Mouse (Mus musculus) lung, postnatal 0 days (tissue): ENCODE data around the gene Mast4. TPM values are rescaled to one million over a fixed set of nuclear protein-coding genes. Genes with fewer than 3 reads are reported as not detected.

Source experiments
- ATAC-seq: fragments of 200-750 bp; cut with Nextera tagmentation; 2 replicates; pipeline ENCODE4 v1.8.0; 2017; ENCODE audit warnings: moderate library complexity
- DNase-seq: peaks from one replicate; pipeline ENCODE4 v3.0.0-alpha.2; 2016; ENCODE audit warnings: low spot score
- H3K27ac ChIP-seq: fragments of 300-500 bp; sonication (generic); 2 replicates; pipeline ENCODE4 v1.5.1; 2014; ENCODE audit warnings: antibody characterized with exemption, mild to moderate bottlenecking, low read length, mixed read lengths
- H3K27me3 ChIP-seq: fragments of 300-500 bp; sonication (generic); replicated peaks from 2 replicates; pipeline ENCODE4 v1.6.1; 2014; ENCODE audit warnings: low read length, mixed read lengths; ENCODE audit not compliant: insufficient read depth
- H3K36me3 ChIP-seq: fragments of 300-500 bp; sonication (generic); 2 replicates; pipeline ENCODE4 v1.6.1; 2014; ENCODE audit warnings: low read length, mixed read lengths; ENCODE audit not compliant: insufficient read depth
- H3K4me1 ChIP-seq: fragments of 300-500 bp; sonication (generic); 2 replicates; pipeline ENCODE4 v1.6.1; 2014; ENCODE audit warnings: antibody characterized with exemption, low read depth, low read length, mixed read lengths; ENCODE audit not compliant: insufficient read depth
- H3K4me2 ChIP-seq: fragments of 300-500 bp; sonication (generic); replicated peaks from 2 replicates; pipeline ENCODE4 v1.6.1; 2014; ENCODE audit warnings: low read depth, mild to moderate bottlenecking, low read length, moderate library complexity, mixed read lengths
- H3K4me3 ChIP-seq: fragments of 300-500 bp; sonication (generic); 2 replicates; pipeline ENCODE4 v1.5.1; 2014; ENCODE audit warnings: low read depth, low read length
- H3K9ac ChIP-seq: fragments of 300-500 bp; sonication (generic); replicated peaks from 2 replicates; pipeline ENCODE4 v1.6.1; 2014; ENCODE audit warnings: low read depth, mild to moderate bottlenecking
- H3K9me3 ChIP-seq: fragments of 300-500 bp; sonication (generic); 2 replicates; pipeline ENCODE4 v1.6.1; 2016; ENCODE audit warnings: low read length, mixed read lengths
- CTCF ChIP-seq: IDR thresholded peaks from 2 replicates; pipeline ENCODE4 v1.5.1; 2016; ENCODE audit warnings: antibody characterized with exemption, mild to moderate bottlenecking
- EP300 ChIP-seq: IDR thresholded peaks from 2 replicates; pipeline ENCODE4 v1.6.1; 2016; ENCODE audit warnings: antibody characterized with exemption, mild to moderate bottlenecking, control low read depth
- WGBS: fragments of 180-500 bp; shearing (Covaris S2); extraction: QIAGEN DNeasy Blood & Tissue Kit; methylation state at CpG from one replicate; pipeline ENCODE4 v1.1.7; 2014; 5-methylcytosine and 5-hydroxymethylcytosine counted together
- polyA plus RNA-seq: library from polyadenylated mRNA; unstranded; fragments of >200 nt; fragmentation: Nextera tagmentation; extraction: Ambion mirVana; gene quantifications from 2 replicates; pipeline ENCODE4 v1.2.1, GENCODE M21; 2015

Gene Mast4
- polyA plus RNA-seq, 1 experiment from 2014 or later: 15.5 TPM

GRCm38 (mm10) chr13:103127594-103127993 lies 206.7 kb downstream of the Mast4 start:
- Histone ChIP-seq H3K27me3 (no peaks in the 10 kb centered on the region), H3K9ac (no peak overlapping the region), H3K9me3 (no peaks in the 10 kb centered on the region), H3K27ac (no peak overlapping the region), H3K4me2 (no peak overlapping the region), H3K4me1 (no peaks in the 10 kb centered on the region), H3K36me3 (no peaks in the 10 kb centered on the region), H3K4me3 (no peak overlapping the region)
- DNase-seq: no peak
- ATAC-seq: no peak
- TF ChIP-seq CTCF (no peak), EP300 (no peak)
- WGBS: 83% methylated on average over 5 of the region's 5 CpGs

- no peak overlapping the region for H3K9ac ChIP-seq
- H3K36me3 ChIP-seq: no peaks in the 10 kb centered on the region
- 84% methylated on average over 9 of the region's 9 CpGs for WGBS
- TF ChIP-seq CTCF (no peak), EP300 (no peak)
- no peak for DNase-seq
- H3K9me3 ChIP-seq: no peaks in the 10 kb centered on the region
- ATAC-seq: no peak
- no peak overlapping the region for H3K4me2 ChIP-seq
- H3K27ac ChIP-seq: no peak overlapping the region
- no peak overlapping the region for H3K4me3 ChIP-seq
- no peaks in the 10 kb centered on the region for H3K4me1 ChIP-seq
- no peaks in the 10 kb centered on the region for H3K27me3 ChIP-seq
Measured at GRCm38 (mm10) chr13:103123716-103124115, 210.6 kb downstream of the Mast4 start.

- Histone ChIP-seq H3K4me1 (no peaks in the 10 kb centered on the region), H3K9ac (no peak overlapping the region), H3K27ac (no peak overlapping the region), H3K36me3 (no peaks in the 10 kb centered on the region), H3K27me3 (no peaks in the 10 kb centered on the region), H3K4me3 (no peak overlapping the region), H3K9me3 (no peaks in the 10 kb centered on the region), H3K4me2 (no peak overlapping the region)
- TF ChIP-seq EP300: no peak
- no peak for TF ChIP-seq CTCF
- no peak for DNase-seq
- ATAC-seq: no peak
- 35% methylated on average over 22 of the region's 22 CpGs for WGBS
Measured at GRCm38 (mm10) chr13:103121796-103122792, 212.2 kb downstream of the Mast4 start.

GRCm38 (mm10) chr13:103120669-103121131 lies 213.6 kb downstream of the Mast4 start:
- peak; percentile 65 for ATAC-seq
- peak; percentile 63 for DNase-seq
- WGBS: 20% methylated on average over 7 of the region's 7 CpGs
- TF ChIP-seq CTCF (peak; percentile 80), EP300 (no peak)
- Histone ChIP-seq H3K9me3 (no peaks in the 10 kb centered on the region), H3K4me1 (no peaks in the 10 kb centered on the region), H3K4me3 (no peak overlapping the region), H3K4me2 (no peak overlapping the region), H3K27ac (no peak overlapping the region), H3K27me3 (no peaks in the 10 kb centered on the region), H3K9ac (no peak overlapping the region), H3K36me3 (no peaks in the 10 kb centered on the region)

GRCm38 (mm10) chr13:103119728-103120127 lies 214.6 kb downstream of the Mast4 start:
- Histone ChIP-seq H3K36me3 (no peaks in the 10 kb centered on the region), H3K9ac (no peak overlapping the region), H3K4me2 (no peak overlapping the region), H3K4me1 (no peaks in the 10 kb centered on the region), H3K27ac (no peak overlapping the region), H3K4me3 (no peak overlapping the region), H3K9me3 (no peaks in the 10 kb centered on the region), H3K27me3 (no peaks in the 10 kb centered on the region)
- TF ChIP-seq CTCF: no peak
- TF ChIP-seq EP300: no peak
- WGBS: 52% methylated on average over 9 of the region's 9 CpGs
- DNase-seq (no peak), ATAC-seq (peak; percentile 67)

GRCm38 (mm10) chr13:103115116-103115515 lies 219.2 kb downstream of the Mast4 start:
- DNase-seq: no peak
- H3K4me2 ChIP-seq: no peak overlapping the region
- TF ChIP-seq EP300 (no peak), CTCF (no peak)
- no peaks in the 10 kb centered on the region for H3K4me1 ChIP-seq
- no peak overlapping the region for H3K4me3 ChIP-seq
- no peaks in the 10 kb centered on the region for H3K9me3 ChIP-seq
- no peak overlapping the region for H3K27ac ChIP-seq
- no peaks in the 10 kb centered on the region for H3K36me3 ChIP-seq
- no peak overlapping the region for H3K9ac ChIP-seq
- no peak for ATAC-seq
- 80% methylated on average over 4 of the region's 4 CpGs for WGBS
- no peaks in the 10 kb centered on the region for H3K27me3 ChIP-seq
